26 mouse cellular contexts compared by ENCODE assay signal in the genomic region with DNA sequence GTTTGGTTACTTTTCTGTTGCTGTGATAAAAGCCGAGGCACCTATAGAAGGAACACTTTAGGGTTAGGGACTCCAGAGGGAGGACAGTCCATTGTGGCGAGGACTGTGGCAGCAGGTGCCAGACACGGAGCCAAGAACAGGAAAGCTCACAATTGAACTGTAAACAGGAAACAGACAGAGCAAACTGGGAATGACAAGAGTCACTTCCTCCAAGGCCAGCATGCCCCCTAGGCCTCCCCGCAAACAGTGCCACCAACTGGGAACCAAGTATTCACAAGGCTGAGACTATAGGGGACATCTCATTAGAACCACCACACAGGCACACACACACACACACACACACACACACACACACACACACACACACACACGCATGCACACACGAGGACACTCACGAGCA. TPM values are rescaled to one million over a fixed set of nuclear protein-coding genes. Genes with fewer than 3 reads are reported as not detected.
DNase-seq lines count a peak whose midpoint lies in the region; ATAC-seq and TF ChIP-seq lines count a peak whose summit lies in the region.
"Had no signal": no experiment of that assay in that cellular context is flagged by ENCODE, and none has a peak within 500 bp of the region (broad histone marks: within the 10 kb centered on the region; RNA-seq: fewer than 3 reads in every experiment).

No protein-coding gene starts in this region.

- no peak overlapping the region for H3K27ac ChIP-seq in intestine, postnatal 0 days (ENCODE audit: low read depth, low read length)
- H3K27ac ChIP-seq in intestine, embryonic 16.5 days (ENCODE audit: low read length) = no peak overlapping the region
- no peak overlapping the region for H3K27ac ChIP-seq in lung, postnatal 0 days (ENCODE audit: low read length)
- no peak overlapping the region for H3K27ac ChIP-seq in heart, adult 2 months
- H3K27ac ChIP-seq: embryonic facial prominence, embryonic 12.5 days; embryonic facial prominence, embryonic 15.5 days; gastrocnemius, adult 2 months; heart, embryonic 15.5 days; hindbrain, embryonic 10.5 days; hindbrain, embryonic 13.5 days had no signal

- H3K9ac ChIP-seq in intestine, postnatal 0 days (ENCODE audit: low read depth, low read length) = no peak overlapping the region
- no peak overlapping the region for H3K9ac ChIP-seq in intestine, embryonic 16.5 days (ENCODE audit: low read depth, low read length)
- no peak overlapping the region for H3K9ac ChIP-seq in lung, postnatal 0 days (replicated peaks; ENCODE audit: low read depth)
- no peak overlapping the region for H3K9ac ChIP-seq in heart, adult 2 months (ENCODE audit: low read depth, low read length)
- H3K9ac ChIP-seq: embryonic facial prominence, embryonic 12.5 days; embryonic facial prominence, embryonic 15.5 days; forebrain, postnatal 0 days; heart, embryonic 12.5 days; heart, embryonic 15.5 days; hindbrain, embryonic 13.5 days had no signal

- H3K79me2 ChIP-seq in heart, adult 2 months (replicated peaks; ENCODE audit: control insufficient read depth, insufficient read depth, low read length) = no peaks in the 10 kb centered on the region

- intact Hi-C loops in heart, adult 2 months (cut with DNase I) = no loop called here

- no peaks in the 10 kb centered on the region for H3K27me3 ChIP-seq in intestine, postnatal 0 days (replicated peaks; ENCODE audit: control insufficient read depth, insufficient read depth, low read length)
- H3K27me3 ChIP-seq in intestine, embryonic 16.5 days (replicated peaks; ENCODE audit: control insufficient read depth, insufficient read depth, low read length) = no peaks in the 10 kb centered on the region
- no peaks in the 10 kb centered on the region for H3K27me3 ChIP-seq in lung, postnatal 0 days (replicated peaks; ENCODE audit: insufficient read depth, low read length)
- H3K27me3 ChIP-seq in heart, adult 2 months (ENCODE audit: control insufficient read depth, insufficient read depth, low read length) = no peaks in the 10 kb centered on the region
- H3K27me3 ChIP-seq: embryonic facial prominence, embryonic 12.5 days; embryonic facial prominence, embryonic 15.5 days; heart, embryonic 15.5 days; hindbrain, embryonic 13.5 days had no signal

- H3K4me2 ChIP-seq in intestine, postnatal 0 days (replicated peaks; ENCODE audit: low read depth) = no peak overlapping the region
- H3K4me2 ChIP-seq in intestine, embryonic 16.5 days (ENCODE audit: low read depth, low read length) = no peak overlapping the region
- H3K4me2 ChIP-seq in lung, postnatal 0 days (replicated peaks; ENCODE audit: low read depth, low read length) = no peak overlapping the region
- H3K4me2 ChIP-seq: embryonic facial prominence, embryonic 12.5 days; embryonic facial prominence, embryonic 15.5 days; heart, embryonic 12.5 days; heart, embryonic 15.5 days; hindbrain, embryonic 13.5 days had no signal

- H3K9me3 ChIP-seq in intestine, postnatal 0 days (ENCODE audit: control insufficient read depth) = no peaks in the 10 kb centered on the region
- no peaks in the 10 kb centered on the region for H3K9me3 ChIP-seq in intestine, embryonic 16.5 days (ENCODE audit: control insufficient read depth, low read length)
- H3K9me3 ChIP-seq in lung, postnatal 0 days (ENCODE audit: low read length) = no peaks in the 10 kb centered on the region
- H3K9me3 ChIP-seq: embryonic facial prominence, embryonic 12.5 days; embryonic facial prominence, embryonic 15.5 days; heart, embryonic 12.5 days; heart, embryonic 15.5 days; hindbrain, embryonic 10.5 days; hindbrain, embryonic 13.5 days had no signal

- no peak for ATAC-seq in intestine, postnatal 0 days
- no peak for ATAC-seq in intestine, embryonic 16.5 days
- ATAC-seq in lung, postnatal 0 days = peak; percentile 57
- ATAC-seq: activated CD4-positive, CD25-positive, alpha-beta regulatory T cell, adult 4 months; forebrain, embryonic 14.5 days; forebrain, postnatal 0 days had no signal

- TF ChIP-seq POLR2A in heart, adult 2 months (IDR thresholded peaks at IDR 0.05; ENCODE audit: insufficient read depth, low read depth, low read length) = no peak

- TF ChIP-seq CTCF in intestine, postnatal 0 days (IDR thresholded peaks at IDR 0.05; ENCODE audit: low read depth) = peak; percentile 6; the same call in 1 of the 2 replicates
- peak; percentile 44 for TF ChIP-seq CTCF in lung, postnatal 0 days (IDR thresholded peaks at IDR 0.05)
- no peak for TF ChIP-seq CTCF in heart, adult 2 months (IDR thresholded peaks at IDR 0.05)

- H3K4me3 ChIP-seq in intestine, postnatal 0 days (ENCODE audit: low read depth, low read length) = no peak overlapping the region
- H3K4me3 ChIP-seq in intestine, embryonic 16.5 days (ENCODE audit: low read length) = no peak overlapping the region
- H3K4me3 ChIP-seq in lung, postnatal 0 days (ENCODE audit: low read depth, low read length) = no peak overlapping the region
- H3K4me3 ChIP-seq in heart, adult 2 months = no peak overlapping the region
- H3K4me3 ChIP-seq: embryonic facial prominence, embryonic 12.5 days; embryonic facial prominence, embryonic 15.5 days; gastrocnemius, adult 2 months; heart, embryonic 12.5 days; heart, embryonic 15.5 days; hindbrain, embryonic 10.5 days; hindbrain, embryonic 13.5 days had no signal

- H3K36me3 ChIP-seq in intestine, postnatal 0 days (ENCODE audit: control insufficient read depth, insufficient read depth) = no peaks in the 10 kb centered on the region
- H3K36me3 ChIP-seq in intestine, embryonic 16.5 days (ENCODE audit: control insufficient read depth, insufficient read depth, low read length) = no peaks in the 10 kb centered on the region
- H3K36me3 ChIP-seq in lung, postnatal 0 days (ENCODE audit: insufficient read depth, low read length) = no peaks in the 10 kb centered on the region
- H3K36me3 ChIP-seq in heart, adult 2 months (ENCODE audit: control insufficient read depth, insufficient read depth, low read length) = no peaks in the 10 kb centered on the region
- H3K36me3 ChIP-seq: embryonic facial prominence, embryonic 12.5 days; embryonic facial prominence, embryonic 15.5 days; heart, embryonic 12.5 days; heart, embryonic 15.5 days; hindbrain, embryonic 10.5 days; hindbrain, embryonic 13.5 days had no signal

- peak; percentile 33 for TF ChIP-seq EP300 in lung, postnatal 0 days (IDR thresholded peaks at IDR 0.05)
- no peak for TF ChIP-seq EP300 in heart, adult 2 months (IDR thresholded peaks at IDR 0.05; ENCODE audit: insufficient read depth, low read depth, low read length)

- H3K4me1 ChIP-seq in intestine, postnatal 0 days (replicated peaks; ENCODE audit: control insufficient read depth, insufficient read depth, low read length) = peaks cover 7% of the 10 kb centered on the region; the same call in 1 of the 2 replicates
- peaks cover 12% of the 10 kb centered on the region for H3K4me1 ChIP-seq in intestine, embryonic 16.5 days (ENCODE audit: control insufficient read depth, insufficient read depth, low read length)
- no peaks in the 10 kb centered on the region for H3K4me1 ChIP-seq in lung, postnatal 0 days (ENCODE audit: insufficient read depth, low read depth, low read length)
- H3K4me1 ChIP-seq in heart, adult 2 months (ENCODE audit: control insufficient read depth, insufficient read depth, low read length) = peaks cover 2% of the 10 kb centered on the region

- 61% methylated on average over 7 of the region's 7 CpGs for WGBS in intestine, postnatal 0 days
- 75% methylated on average over 7 of the region's 7 CpGs for WGBS in intestine, embryonic 16.5 days
- WGBS in lung, postnatal 0 days = 51% methylated on average over 6 of the region's 7 CpGs
- WGBS in heart, adult 2 months = 63% methylated on average over 7 of the region's 7 CpGs

- DNase-seq in lung, postnatal 0 days (ENCODE audit: low spot score) = peak; percentile 37
- peak; percentile 47 for DNase-seq in lung, postnatal 36 days
- DNase-seq in ovary, adult 18-20 months (ENCODE audit: low spot score) = no peak
- DNase-seq in heart, adult 2 months = no peak
- DNase-seq: adrenal gland, adult 8-10 months; cerebellum, adult 11 months; cerebellum, adult 2 months; cerebellum, adult 9-11 months; cerebellum, postnatal 25 days; forebrain, postnatal 0 days; gastrocnemius, adult 2 months; gastrocnemius, postnatal 14 days; heart, adult 11 months; heart, postnatal 10 days; heart, postnatal 36 days had no signal

RNA-seq across cellular contexts. Expression of a gene that starts 27.5 kb away (rescaled TPM):
- 1.3 and 1.8 TPM in 2 replicates for polyA plus RNA-seq in intestine, postnatal 0 days (2015; fragmentation: Nextera tagmentation; extraction: Ambion mirVana)
- polyA plus RNA-seq in intestine, embryonic 16.5 days (2015; fragmentation: Nextera tagmentation; extraction: Ambion mirVana) = 0.66 and 0.73 TPM in 2 replicates
- 11.0 and 19.1 TPM in 2 replicates for polyA plus RNA-seq in lung, postnatal 0 days (2015; fragmentation: Nextera tagmentation; extraction: Ambion mirVana)
- 1 to 10 TPM; 2.0 to 2.3 TPM for total RNA-seq in heart, adult 2 months (2021)
- polyA plus RNA-seq in heart, adult 2 months (2012; rRNA removed) = 1.4 and 1.9 TPM in 2 replicates
- total RNA-seq: common myeloid progenitor, adult 5-6 weeks had no signal
- polyA plus RNA-seq: activated CD4-positive, CD25-positive, alpha-beta regulatory T cell, adult 4 months had no signal

RNA-seq across cellular contexts. Expression of a gene that starts 45.9 kb away (rescaled TPM):
- 2.5 and 2.9 TPM in 2 replicates for polyA plus RNA-seq in intestine, postnatal 0 days (2015; fragmentation: Nextera tagmentation; extraction: Ambion mirVana)
- 0.70 and 0.81 TPM in 2 replicates for polyA plus RNA-seq in intestine, embryonic 16.5 days (2015; fragmentation: Nextera tagmentation; extraction: Ambion mirVana)
- 1.1 and 1.4 TPM in 2 replicates for polyA plus RNA-seq in lung, postnatal 0 days (2015; fragmentation: Nextera tagmentation; extraction: Ambion mirVana)
- 1 to 10 TPM; 2.0 to 2.1 TPM for total RNA-seq in heart, adult 2 months (2021)
- polyA plus RNA-seq in heart, adult 2 months (2012; rRNA removed) = 2.3 and 2.4 TPM in 2 replicates
- total RNA-seq: common myeloid progenitor, adult 5-6 weeks had no signal
- polyA plus RNA-seq: activated CD4-positive, CD25-positive, alpha-beta regulatory T cell, adult 4 months had no signal

Comparison
In these comparisons a context has a peak if more than half of its experiments do, and no peak if none do; other contexts are left out.
1. DNase-seq: peak in lung, postnatal 0 days (single experiment) and lung, postnatal 36 days (single experiment); none in ovary, adult 18-20 months (single experiment) and heart, adult 2 months (0 of 2).